Mouse (Mus musculus) G1E (cell line): ENCODE data around the gene Ercc1.

Experiments
- CTCF ChIP-seq: IDR thresholded peaks from 2 replicates; pipeline ENCODE4 v1.5.1; 2012; ENCODE audit warnings: low read depth, low read length, inconsistent platforms, mixed read lengths
- GATA1 ChIP-seq: IDR thresholded peaks from 2 replicates; pipeline ENCODE4 v1.6.1; 2012; ENCODE audit warnings: borderline replicate concordance, low read length, inconsistent platforms, mixed read lengths
- GATA2 ChIP-seq: IDR thresholded peaks from 2 replicates; pipeline ENCODE4 v1.6.1; 2012; ENCODE audit warnings: low read depth, low read length, inconsistent platforms, borderline replicate concordance
- POLR2AphosphoS5 ChIP-seq: IDR thresholded peaks from 2 replicates; pipeline ENCODE4 v1.6.1; 2012; ENCODE audit warnings: low read depth, low read length, inconsistent platforms; ENCODE audit not compliant: insufficient replicate concordance
- TAL1 ChIP-seq: conservative IDR thresholded peaks from 2 replicates; pipeline ENCODE4 v1.6.1; 2012; ENCODE audit warnings: low read depth, low read length, inconsistent platforms, mixed read lengths

- TF ChIP-seq CTCF (no peak), TAL1 (no peak), GATA1 (no peak), POLR2AphosphoS5 (no peak), GATA2 (no peak)
These were observed 17.7 kb downstream of the Ercc1 start for GRCm38 (mm10) chr7:19362276-19362675.
